Mouse (Mus musculus): ENCODE measurements around the gene Hist1h3f. TPM values are rescaled to one million over a fixed set of nuclear protein-coding genes. Genes with fewer than 3 reads are reported as not detected.

Gene Hist1h3f
- 1 to 10 TPM in 1 of 3 experiments, under 1 TPM in 2; 0.73 to 1.5 (median 0.74) TPM for polyA plus RNA-seq (2017; shearing (Covaris generic))

DNA sequence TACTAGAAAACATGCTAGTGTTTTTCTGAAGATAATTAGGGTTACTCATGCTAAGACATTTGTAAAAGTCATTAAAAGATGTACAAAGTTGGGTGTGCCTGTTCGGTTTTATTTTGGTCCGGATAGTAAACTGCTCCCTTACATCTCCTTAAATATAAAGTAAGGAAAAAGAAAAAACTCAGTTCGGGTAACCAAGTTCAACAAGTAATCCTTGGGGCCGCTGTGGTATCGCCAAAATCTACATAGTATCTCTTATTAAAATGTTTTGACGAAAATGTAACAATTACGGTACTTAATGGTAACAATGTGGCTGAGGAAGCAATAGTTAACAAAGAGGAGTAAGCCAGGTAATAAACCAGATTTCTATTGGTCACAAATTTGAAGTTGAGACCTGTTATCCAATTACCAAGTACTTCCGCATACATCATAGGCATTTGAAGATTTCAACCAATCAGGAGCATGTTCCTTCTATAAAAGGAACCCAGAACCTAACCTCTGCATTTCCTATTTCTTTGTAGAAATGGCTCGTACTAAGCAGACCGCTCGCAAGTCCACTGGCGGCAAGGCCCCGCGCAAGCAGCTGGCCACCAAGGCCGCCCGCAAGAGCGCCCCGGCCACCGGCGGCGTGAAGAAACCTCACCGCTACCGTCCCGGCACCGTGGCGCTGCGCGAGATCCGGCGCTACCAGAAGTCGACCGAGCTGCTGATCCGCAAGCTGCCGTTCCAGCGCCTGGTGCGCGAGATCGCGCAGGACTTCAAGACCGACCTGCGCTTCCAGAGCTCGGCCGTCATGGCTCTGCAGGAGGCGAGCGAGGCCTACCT is at the start of gene Hist1h3f:
Hist1h3f (plus strand) TSS at position 88 of the 822 bp plus-strand sequence.
- ATAC-seq = peak; percentile 83

DNA sequence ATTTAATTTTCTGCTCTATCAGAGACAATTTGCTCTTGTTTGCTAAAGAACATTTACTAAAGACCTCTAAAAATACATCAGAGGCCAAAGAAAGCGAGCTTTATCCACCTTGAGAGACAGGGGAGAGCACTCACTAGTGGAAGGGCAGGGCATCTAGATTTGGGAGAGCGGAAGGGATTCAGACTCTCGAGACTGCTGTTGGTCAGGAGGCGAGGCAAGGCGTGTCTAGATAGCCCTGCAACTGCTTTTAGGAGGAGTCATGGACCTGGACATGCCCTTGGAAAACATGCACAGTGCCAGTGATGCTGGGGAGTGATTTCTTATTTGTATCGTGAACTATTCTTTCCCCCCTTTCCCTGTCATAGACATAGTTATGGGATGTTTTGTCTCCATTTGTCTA is 48.3 kb upstream of the Hist1h3f start:
- ATAC-seq = no peak

GRCm38 (mm10) chr13:23497656-23498321 is 46.1 kb upstream of the Hist1h3f start:
- no peak for ATAC-seq

DNA sequence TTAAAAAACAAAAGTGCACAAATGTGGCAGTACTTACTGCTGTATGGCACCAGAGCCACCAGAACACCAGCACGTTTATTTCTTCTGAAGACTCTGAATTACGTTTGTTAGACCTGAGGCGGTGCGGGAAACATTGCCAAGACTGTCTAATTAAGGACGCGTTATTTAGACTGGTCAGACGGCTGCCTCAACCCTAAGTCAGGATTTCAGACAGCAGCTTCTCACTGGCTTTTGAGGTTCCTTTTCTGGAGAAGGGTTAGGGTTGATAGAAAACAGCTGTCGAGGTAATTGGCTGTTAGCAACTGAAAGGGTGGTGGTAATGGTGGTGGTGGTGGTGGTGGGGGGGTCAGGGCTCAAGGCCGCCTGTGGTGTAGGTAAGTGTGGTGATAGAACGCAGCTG is 45.2 kb upstream of the Hist1h3f start:
- ATAC-seq = no peak

- no peak for ATAC-seq
These were observed 43.9 kb upstream of the Hist1h3f start for GRCm38 (mm10) chr13:23499943-23500342.

DNA sequence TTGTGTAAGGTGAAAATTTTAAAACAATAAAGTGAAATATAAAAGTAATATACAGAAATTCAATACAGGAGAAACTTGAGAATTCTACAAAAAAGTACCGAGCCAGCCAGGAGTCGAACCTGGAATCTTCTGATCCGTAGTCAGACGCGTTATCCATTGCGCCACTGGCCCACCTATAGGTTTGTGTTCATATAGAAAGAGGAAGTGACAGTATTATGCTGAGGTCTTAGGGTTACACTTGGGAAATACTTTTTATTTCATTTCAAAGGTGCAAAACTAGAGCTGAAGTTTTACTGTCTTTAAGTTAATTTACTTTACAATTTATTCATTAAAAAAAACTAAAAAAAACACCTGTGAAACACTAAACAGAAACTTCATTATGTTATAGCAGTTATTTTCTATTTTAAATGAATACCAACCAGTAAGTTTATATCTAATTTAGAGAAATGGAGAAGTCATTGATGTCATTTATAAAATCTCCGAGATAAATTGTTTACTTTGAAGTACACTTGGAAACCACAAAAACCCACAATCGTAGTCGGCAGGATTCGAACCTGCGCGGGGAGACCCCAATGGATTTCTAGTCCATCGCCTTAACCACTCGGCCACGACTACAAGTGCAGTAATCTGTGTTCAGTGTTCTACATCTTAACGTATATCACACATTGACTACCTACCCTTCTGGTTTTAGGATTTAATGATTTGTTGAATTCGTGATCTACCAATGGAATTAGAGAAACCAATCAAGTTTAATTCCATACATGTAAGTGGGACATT is 43.2 kb upstream of the Hist1h3f start:
- no peak for ATAC-seq

DNA sequence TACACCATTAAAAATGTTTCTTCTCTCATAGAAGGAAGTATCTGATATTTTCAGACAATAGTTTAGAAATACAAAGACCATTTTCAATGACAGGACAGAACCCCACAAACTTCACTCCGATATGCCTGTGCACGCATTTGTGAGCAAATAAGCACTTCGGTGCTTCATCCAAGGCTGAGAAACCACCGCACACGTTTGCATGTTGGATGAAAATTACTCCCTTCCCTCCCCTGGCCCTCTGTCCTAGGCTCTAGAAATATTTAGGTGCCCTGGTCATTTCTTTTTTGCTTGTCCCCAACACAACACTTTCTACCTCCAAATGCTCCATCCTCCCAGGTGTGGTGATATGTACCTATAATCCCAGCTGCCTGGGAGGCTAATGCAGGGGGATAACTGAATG is 42.3 kb upstream of the Hist1h3f start:
- ATAC-seq = no peak

DNA sequence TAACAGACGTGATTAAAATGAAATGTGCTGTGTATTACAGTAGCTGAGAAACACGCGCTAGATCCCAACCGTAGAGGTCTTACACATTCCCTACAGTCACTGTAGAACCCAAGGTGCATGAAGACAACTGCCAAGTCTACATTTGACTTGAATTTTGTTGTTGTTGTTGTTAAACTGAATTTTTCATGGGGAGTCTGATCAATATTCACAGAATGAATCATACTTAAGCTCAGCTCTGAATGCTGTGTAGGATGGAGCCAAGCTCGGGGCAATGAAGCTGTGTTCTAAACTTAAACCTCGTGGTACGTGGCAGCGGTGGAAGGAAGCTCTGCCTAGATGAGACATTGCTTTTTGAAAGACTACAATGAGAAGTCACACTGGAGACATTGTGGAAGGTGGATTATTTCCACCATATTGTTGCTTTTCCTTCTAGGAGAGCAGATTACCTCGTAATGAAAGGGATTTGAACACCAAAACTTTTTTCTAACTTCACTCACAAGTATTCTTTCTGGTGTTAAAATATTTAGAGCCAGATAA is 41.8 kb upstream of the Hist1h3f start:
- no peak for ATAC-seq

DNA sequence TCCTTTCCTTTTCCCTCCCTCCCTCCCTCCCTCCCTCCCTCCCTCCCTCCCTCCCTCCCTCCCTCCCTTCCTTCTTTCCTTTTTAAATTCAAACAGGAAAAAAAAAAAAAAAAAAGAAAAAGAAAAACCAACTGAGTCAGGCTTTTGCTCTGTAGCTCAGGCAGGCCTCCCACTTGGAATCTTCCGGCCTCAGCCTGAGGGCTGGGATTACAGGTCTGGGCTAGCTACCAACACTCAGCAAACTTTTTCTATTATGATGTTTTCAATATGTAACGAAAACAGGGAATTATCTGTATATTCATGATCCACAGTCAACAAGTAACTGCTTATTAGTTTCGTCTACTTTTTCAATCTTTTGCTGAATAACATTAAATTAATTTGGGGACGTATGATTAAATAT is 40.9 kb upstream of the Hist1h3f start:
- no peak for ATAC-seq

- ATAC-seq = peak; percentile 52
These were observed 40.1 kb upstream of the Hist1h3f start for GRCm38 (mm10) chr13:23503797-23504196.

GRCm38 (mm10) chr13:23505662-23506345 is 38.0 kb upstream of the Hist1h3f start:
- ATAC-seq = no peak

DNA sequence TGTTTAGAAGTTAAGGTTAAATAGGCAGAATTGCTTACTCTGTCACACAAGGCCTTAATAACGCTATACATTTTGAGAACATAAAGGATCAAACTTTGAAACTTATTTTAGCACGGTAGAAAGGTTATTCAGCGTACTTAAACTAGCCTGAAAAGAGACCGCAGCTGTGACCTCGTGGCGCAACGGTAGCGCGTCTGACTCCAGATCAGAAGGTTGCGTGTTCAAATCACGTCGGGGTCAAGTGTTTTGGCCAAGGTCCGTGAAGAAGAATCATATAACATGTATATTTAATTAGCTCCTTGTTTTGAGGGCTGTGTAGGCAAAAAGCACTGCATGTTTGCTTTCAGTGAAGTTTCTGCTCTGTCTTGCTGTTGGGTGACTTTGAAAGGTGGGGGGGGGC is 37.5 kb upstream of the Hist1h3f start:
- no peak for ATAC-seq

GRCm38 (mm10) chr13:23506819-23507515 is 36.9 kb upstream of the Hist1h3f start:
- ATAC-seq = no peak

DNA sequence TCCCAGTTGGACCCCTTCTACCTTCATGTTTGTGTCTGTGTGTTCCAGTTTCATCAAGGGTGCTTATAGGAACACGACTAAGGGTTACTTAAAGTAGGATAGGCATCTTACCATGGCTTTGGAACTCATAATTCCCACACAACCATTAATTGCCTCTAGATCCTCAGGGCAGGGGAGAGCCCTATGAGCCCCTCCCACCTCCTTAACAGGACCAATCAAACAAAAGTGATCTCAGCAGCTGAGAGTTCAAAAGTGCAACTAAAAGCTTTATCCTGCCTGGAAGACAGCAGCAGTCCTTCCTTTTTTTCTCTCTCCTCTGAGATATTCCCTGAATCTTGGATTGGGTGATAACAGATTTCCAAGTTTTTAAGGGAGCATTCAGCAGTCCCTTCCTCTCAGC is 33.7 kb upstream of the Hist1h3f start:
- ATAC-seq = no peak

DNA sequence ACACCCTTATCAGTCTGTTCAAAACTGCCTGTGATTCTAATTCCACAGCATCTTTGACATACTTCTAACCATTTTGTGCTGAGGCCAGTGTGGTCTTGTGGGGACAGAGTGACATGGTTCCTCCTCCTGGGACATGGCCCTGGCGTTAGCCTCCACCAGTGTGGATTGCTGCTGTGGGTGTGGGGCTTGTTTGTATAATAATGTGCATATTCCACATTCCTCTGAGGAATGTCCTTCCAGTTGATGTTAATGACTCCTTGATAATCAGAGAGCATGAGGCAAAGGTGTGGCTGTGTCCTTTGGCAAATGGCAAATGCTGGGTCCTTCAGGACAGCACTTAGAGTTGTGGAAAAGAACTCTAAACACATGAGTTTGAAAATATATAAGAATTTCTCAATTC is 30.3 kb upstream of the Hist1h3f start:
- no peak for ATAC-seq

DNA sequence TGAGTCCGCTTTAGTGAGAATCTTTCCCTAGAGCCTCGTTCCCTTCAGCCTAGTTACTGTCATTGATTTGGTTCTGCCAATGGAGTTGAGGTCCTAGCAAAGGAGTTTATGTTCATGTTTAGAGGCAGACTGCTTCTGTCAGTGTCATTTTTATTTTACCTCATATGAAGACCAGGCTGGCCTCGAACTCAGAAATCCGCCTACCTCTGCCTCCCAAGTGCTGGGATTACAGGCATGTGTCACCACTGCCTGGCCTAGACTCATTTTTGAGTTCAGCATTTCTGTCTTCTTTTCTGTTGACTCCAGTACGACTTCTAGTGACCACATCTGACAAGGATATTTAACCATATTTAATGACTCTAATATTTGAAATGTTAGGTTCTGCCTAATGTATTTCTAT is 28.6 kb upstream of the Hist1h3f start:
- ATAC-seq = no peak

- ATAC-seq = no peak
These were observed 27.8 kb upstream of the Hist1h3f start for GRCm38 (mm10) chr13:23515826-23516620.

- peak; percentile 41 for ATAC-seq
These were observed 26.8 kb upstream of the Hist1h3f start for GRCm38 (mm10) chr13:23516822-23517602.

GRCm38 (mm10) chr13:23517603-23518294 is 26.1 kb upstream of the Hist1h3f start:
- peak; percentile 60 for ATAC-seq

GRCm38 (mm10) chr13:23518295-23518603 is 25.6 kb upstream of the Hist1h3f start:
- ATAC-seq = peak; percentile 9

Measured in inflammation-experienced regulatory T-cells, adult 6 months (primary cell).